Mouse (Mus musculus): Measurements from ENCODE around the gene Tom1l1. TPM values are rescaled to one million over a fixed set of nuclear protein-coding genes. Genes with fewer than 3 reads are reported as not detected.

Gene Tom1l1
- polyA plus RNA-seq, 1 experiment from 2014 or later: 45.5 TPM

DNA sequence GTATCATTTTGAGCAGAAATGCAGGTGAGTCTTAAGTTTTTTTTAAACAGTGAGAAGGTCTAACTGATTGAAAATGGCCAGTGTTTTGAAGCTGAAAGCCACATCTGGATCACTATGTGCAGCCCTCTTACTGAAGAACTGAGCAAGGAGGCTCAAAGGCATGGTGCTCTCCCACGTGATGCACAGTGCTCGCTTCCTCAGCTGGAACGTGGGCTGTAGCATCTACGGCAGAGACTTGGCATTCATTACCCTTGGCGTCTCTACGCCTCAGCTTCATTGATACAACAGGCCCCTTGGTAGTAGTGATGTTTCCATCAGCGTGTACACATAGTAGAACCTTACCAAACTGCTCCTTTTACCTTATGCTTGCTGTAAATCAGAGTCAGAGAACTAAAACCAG lies 65.7 kb downstream of the Tom1l1 start:
- H3K27ac ChIP-seq (ENCODE audit: low read depth, low read length): no peak overlapping the region
- H3K4me1 ChIP-seq (ENCODE audit: control insufficient read depth, insufficient read depth, low read length): no peaks in the 10 kb centered on the region
- ATAC-seq (replicated peaks; ENCODE audit: insufficient number of reproducible peaks, low FRiP score, low TSS enrichment): no peak
- WGBS (ENCODE audit: insufficient replicate concordance): 90% methylated on average over 7 of the region's 7 CpGs
- no peak overlapping the region for H3K9ac ChIP-seq (ENCODE audit: low read depth, low read length)
- no peak overlapping the region for H3K4me2 ChIP-seq
- no peaks in the 10 kb centered on the region for H3K36me3 ChIP-seq (ENCODE audit: control insufficient read depth, insufficient read depth, low read length)
- no peak overlapping the region for H3K4me3 ChIP-seq (ENCODE audit: low read depth, low read length)
- H3K27me3 ChIP-seq (ENCODE audit: control insufficient read depth, insufficient read depth, low read length): no peaks in the 10 kb centered on the region
- H3K9me3 ChIP-seq (replicated peaks; ENCODE audit: control insufficient read depth, low read length): no peaks in the 10 kb centered on the region

DNA sequence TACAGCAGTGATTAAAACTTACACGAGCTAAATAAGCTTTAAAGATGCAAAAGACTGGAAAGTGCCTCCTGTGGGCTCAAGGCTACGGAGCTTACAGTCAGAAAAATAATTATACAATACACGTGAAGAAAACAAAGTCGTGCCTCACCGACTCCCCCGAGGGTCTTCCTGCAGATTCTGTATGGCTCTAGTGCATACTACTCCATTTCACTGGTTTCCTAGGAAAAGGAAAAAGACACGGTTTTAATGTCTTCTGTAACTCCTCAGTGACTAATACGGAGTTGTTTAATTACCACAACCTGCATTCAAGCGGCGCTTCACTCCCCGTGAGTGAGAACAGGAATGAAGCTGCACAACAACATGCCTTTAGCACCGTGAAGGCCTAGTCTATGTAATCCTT lies 66.1 kb downstream of the Tom1l1 start:
- Histone ChIP-seq H3K27me3 (ENCODE audit: control insufficient read depth, insufficient read depth, low read length) (no peaks in the 10 kb centered on the region), H3K4me1 (ENCODE audit: control insufficient read depth, insufficient read depth, low read length) (no peaks in the 10 kb centered on the region), H3K36me3 (ENCODE audit: control insufficient read depth, insufficient read depth, low read length) (no peaks in the 10 kb centered on the region), H3K4me2 (no peak overlapping the region), H3K9ac (ENCODE audit: low read depth, low read length) (no peak overlapping the region), H3K9me3 (replicated peaks; ENCODE audit: control insufficient read depth, low read length) (no peaks in the 10 kb centered on the region), H3K27ac (ENCODE audit: low read depth, low read length) (no peak overlapping the region), H3K4me3 (ENCODE audit: low read depth, low read length) (no peak overlapping the region)
- ATAC-seq (replicated peaks; ENCODE audit: insufficient number of reproducible peaks, low FRiP score, low TSS enrichment): no peak
- 86% methylated on average over 12 of the region's 12 CpGs for WGBS (ENCODE audit: insufficient replicate concordance)

DNA sequence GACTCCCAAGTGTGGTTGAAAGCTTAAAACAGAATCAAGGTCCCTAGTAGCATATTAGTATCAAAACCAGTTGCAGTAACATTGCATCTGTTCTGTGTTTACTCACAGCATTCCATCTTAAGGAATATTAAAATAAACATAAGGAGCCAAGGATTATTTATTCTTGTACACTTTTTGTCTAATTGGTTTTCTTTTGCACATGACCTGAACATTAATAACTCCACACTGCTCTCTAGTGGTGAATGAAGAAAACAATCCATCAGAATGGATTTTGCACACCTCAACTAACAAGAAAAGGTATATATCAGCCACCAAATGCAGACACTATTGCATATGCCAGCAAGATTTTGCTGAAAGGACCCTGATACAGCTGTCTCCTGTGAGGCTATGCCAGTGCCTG lies 71.7 kb downstream of the Tom1l1 start:
- Histone ChIP-seq H3K9ac (ENCODE audit: low read depth, low read length) (no peak overlapping the region), H3K36me3 (ENCODE audit: control insufficient read depth, insufficient read depth, low read length) (no peaks in the 10 kb centered on the region), H3K4me3 (ENCODE audit: low read depth, low read length) (no peak overlapping the region), H3K27ac (ENCODE audit: low read depth, low read length) (no peak overlapping the region), H3K4me2 (no peak overlapping the region), H3K9me3 (replicated peaks; ENCODE audit: control insufficient read depth, low read length) (no peaks in the 10 kb centered on the region), H3K4me1 (ENCODE audit: control insufficient read depth, insufficient read depth, low read length) (no peaks in the 10 kb centered on the region), H3K27me3 (ENCODE audit: control insufficient read depth, insufficient read depth, low read length) (no peaks in the 10 kb centered on the region)
- no peak for ATAC-seq (replicated peaks; ENCODE audit: insufficient number of reproducible peaks, low FRiP score, low TSS enrichment)

DNA sequence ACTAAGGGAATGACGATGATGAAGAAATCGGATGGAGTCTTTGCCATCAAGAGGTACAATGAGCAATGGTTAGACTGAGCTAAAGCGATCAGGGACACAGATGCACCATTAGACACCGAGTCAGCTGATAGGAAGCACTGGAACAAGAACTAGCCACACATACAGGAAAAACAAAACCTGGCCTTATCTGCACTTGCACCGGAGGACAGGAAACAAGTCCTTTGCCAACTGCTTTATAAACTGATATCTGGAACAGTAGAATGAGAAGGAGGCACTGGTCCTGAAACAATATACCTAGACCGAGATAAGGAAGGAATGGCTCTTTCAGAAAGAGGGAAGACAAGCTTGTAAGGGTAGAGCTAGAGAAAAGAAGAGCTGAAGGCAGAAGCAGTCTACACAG lies 73.4 kb downstream of the Tom1l1 start:
- H3K9ac ChIP-seq (ENCODE audit: low read depth, low read length): no peak overlapping the region
- H3K9me3 ChIP-seq (replicated peaks; ENCODE audit: control insufficient read depth, low read length): no peaks in the 10 kb centered on the region
- H3K4me2 ChIP-seq: no peak overlapping the region
- no peak for ATAC-seq (replicated peaks; ENCODE audit: insufficient number of reproducible peaks, low FRiP score, low TSS enrichment)
- no peaks in the 10 kb centered on the region for H3K4me1 ChIP-seq (ENCODE audit: control insufficient read depth, insufficient read depth, low read length)
- H3K27me3 ChIP-seq (ENCODE audit: control insufficient read depth, insufficient read depth, low read length): no peaks in the 10 kb centered on the region
- H3K4me3 ChIP-seq (ENCODE audit: low read depth, low read length): no peak overlapping the region
- no peaks in the 10 kb centered on the region for H3K36me3 ChIP-seq (ENCODE audit: control insufficient read depth, insufficient read depth, low read length)
- 65% methylated on average over 6 of the region's 6 CpGs for WGBS (ENCODE audit: insufficient replicate concordance)
- H3K27ac ChIP-seq (ENCODE audit: low read depth, low read length): no peak overlapping the region

DNA sequence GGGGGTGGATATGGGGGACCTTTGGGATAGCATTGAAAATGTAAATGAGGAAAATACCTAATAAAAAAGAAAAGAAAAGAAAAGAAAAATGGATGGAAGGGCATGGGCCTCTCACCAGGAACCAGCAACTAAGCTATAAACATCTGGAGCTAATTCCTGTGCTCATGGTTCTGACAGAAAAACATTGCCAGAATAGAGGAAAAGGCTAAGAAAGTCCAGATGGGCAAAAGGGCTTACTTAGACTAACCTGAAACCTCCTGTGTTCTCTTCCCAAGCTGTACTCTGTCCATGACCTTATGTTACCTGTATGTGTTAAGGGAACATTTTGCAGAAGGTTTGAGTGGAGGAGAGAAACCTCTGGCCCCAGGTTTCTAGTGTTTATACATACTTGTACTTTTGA lies 76.0 kb downstream of the Tom1l1 start:
- no peak overlapping the region for H3K27ac ChIP-seq (ENCODE audit: low read depth, low read length)
- ATAC-seq (replicated peaks; ENCODE audit: insufficient number of reproducible peaks, low FRiP score, low TSS enrichment): no peak

DNA sequence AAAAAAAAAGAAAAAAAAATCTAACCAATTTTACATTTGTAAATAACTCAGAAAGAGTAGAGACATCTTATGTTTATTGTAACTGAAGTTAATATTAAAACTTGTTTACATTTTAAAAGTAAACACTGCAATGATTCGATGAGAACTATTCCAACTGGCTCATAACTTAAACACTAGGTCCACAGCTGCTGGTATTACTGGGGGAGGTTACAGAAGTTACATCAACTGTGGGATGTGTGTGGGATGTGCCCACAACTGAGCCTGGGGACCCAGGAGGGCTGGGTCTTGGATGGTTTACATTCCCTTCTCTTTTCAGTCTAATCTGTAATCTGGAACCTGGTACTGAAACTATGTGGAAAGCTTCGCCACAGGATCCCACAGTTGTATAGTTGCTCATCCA lies 85.1 kb downstream of the Tom1l1 start:
- Histone ChIP-seq H3K27me3 (ENCODE audit: control insufficient read depth, insufficient read depth, low read length) (no peaks in the 10 kb centered on the region), H3K4me2 (no peak overlapping the region), H3K27ac (ENCODE audit: low read depth, low read length) (no peak overlapping the region), H3K4me3 (ENCODE audit: low read depth, low read length) (no peak overlapping the region), H3K9ac (ENCODE audit: low read depth, low read length) (no peak overlapping the region), H3K9me3 (replicated peaks; ENCODE audit: control insufficient read depth, low read length) (no peaks in the 10 kb centered on the region), H3K4me1 (ENCODE audit: control insufficient read depth, insufficient read depth, low read length) (no peaks in the 10 kb centered on the region), H3K36me3 (ENCODE audit: control insufficient read depth, insufficient read depth, low read length) (no peaks in the 10 kb centered on the region; the same call in 1 of the 2 replicates)
- no peak for ATAC-seq (replicated peaks; ENCODE audit: insufficient number of reproducible peaks, low FRiP score, low TSS enrichment)
- WGBS (ENCODE audit: insufficient replicate concordance): 84% methylated on average over 2 of the region's 2 CpGs

More for the DNA sequence above, 76.0 kb downstream of the Tom1l1 start:
- Histone ChIP-seq H3K27me3 (ENCODE audit: control insufficient read depth, insufficient read depth, low read length) (no peaks in the 10 kb centered on the region), H3K4me3 (ENCODE audit: low read depth, low read length) (no peak overlapping the region), H3K4me1 (ENCODE audit: control insufficient read depth, insufficient read depth, low read length) (no peaks in the 10 kb centered on the region), H3K4me2 (no peak overlapping the region), H3K9ac (ENCODE audit: low read depth, low read length) (no peak overlapping the region), H3K36me3 (ENCODE audit: control insufficient read depth, insufficient read depth, low read length) (no peaks in the 10 kb centered on the region), H3K9me3 (replicated peaks; ENCODE audit: control insufficient read depth, low read length) (no peaks in the 10 kb centered on the region)

DNA sequence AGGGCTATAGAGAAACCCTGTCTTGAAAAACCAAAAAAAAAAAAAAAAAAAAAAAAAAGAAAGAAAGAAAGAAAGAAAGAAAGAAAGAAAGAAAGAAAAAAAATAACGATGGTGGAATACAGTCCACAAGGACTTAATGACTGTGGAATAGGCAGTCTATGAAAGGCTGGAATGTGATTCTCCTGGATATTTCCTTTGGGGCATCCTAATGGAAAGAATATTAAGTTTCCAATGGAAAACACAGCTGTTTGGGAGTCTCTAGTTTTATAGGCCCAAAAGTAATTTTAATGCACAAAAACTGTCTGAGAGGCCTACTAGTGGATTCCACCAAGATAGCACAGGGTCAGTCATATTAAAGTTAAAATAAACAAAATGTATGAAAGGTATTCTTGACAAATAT lies 92.3 kb downstream of the Tom1l1 start:
- no peak for ATAC-seq (replicated peaks; ENCODE audit: insufficient number of reproducible peaks, low FRiP score, low TSS enrichment)
- WGBS (ENCODE audit: insufficient replicate concordance): 93% methylated on average over 1 of the region's 1 CpGs
- H3K27me3 ChIP-seq (ENCODE audit: control insufficient read depth, insufficient read depth, low read length): no peaks in the 10 kb centered on the region

More for the DNA sequence above, 92.3 kb downstream of the Tom1l1 start:
- H3K36me3 ChIP-seq (ENCODE audit: control insufficient read depth, insufficient read depth, low read length): peaks cover 9% of the 10 kb centered on the region
- H3K27ac ChIP-seq (ENCODE audit: low read depth, low read length): no peak overlapping the region
- H3K4me3 ChIP-seq (ENCODE audit: low read depth, low read length): no peak overlapping the region
- no peaks in the 10 kb centered on the region for H3K9me3 ChIP-seq (replicated peaks; ENCODE audit: control insufficient read depth, low read length)
- H3K9ac ChIP-seq (ENCODE audit: low read depth, low read length): no peak overlapping the region
- no peaks in the 10 kb centered on the region for H3K4me1 ChIP-seq (ENCODE audit: control insufficient read depth, insufficient read depth, low read length)
- H3K4me2 ChIP-seq: no peak overlapping the region

Other genes with a start within 250 kb of the Tom1l1 start
- gene Stxbp4, start 50.3 kb downstream of the Tom1l1 start, polyA plus RNA-seq (2014; fragmentation: Nextera tagmentation; extraction: Ambion mirVana): 19.6 and 21.0 TPM in 2 replicates
- 27.7 and 28.5 TPM in 2 replicates for gene Cox11, start 50.2 kb downstream of the Tom1l1 start, polyA plus RNA-seq (2014; fragmentation: Nextera tagmentation; extraction: Ambion mirVana)